Mouse (Mus musculus) lung, postnatal 25 days (tissue): Measurements from ENCODE around the gene Atcay.
"Not testable (repeated sequence)": the region's sequence is repeated elsewhere in the genome, so short reads cannot be mapped to it uniquely, and the experiment has no call there.

Source experiments
- DNase-seq: peaks from one replicate; pipeline ENCODE4 v3.0.0; 2022; ENCODE audit warnings: low spot score

Atcay gene

GRCm38 (mm10) chr10:81200141-81200540 lies 30.5 kb downstream of the Atcay start:
- DNase-seq: no peak

- DNase-seq: no peak
Observed at GRCm38 (mm10) chr10:81198990-81199389, 31.6 kb downstream of the Atcay start.

DNA sequence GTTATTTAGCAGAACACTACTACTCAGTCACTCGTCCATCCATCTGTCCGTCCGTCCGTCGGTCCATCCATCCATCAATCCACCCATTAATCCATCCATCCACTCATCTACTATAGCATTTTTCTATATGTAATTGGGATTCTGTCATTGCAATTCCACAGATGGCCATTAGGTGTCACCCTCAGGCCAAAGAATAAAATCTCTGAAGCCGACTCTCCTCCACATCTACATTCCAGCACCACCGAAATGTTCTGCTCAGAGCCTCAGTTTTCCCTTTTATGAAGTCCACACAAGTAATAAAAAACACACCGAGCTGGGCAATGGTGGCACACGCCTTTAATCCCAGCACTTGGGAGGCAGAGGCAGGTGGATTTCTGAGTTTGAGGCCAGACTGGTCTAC lies 32.4 kb downstream of the Atcay start:
- peak; percentile 69 for DNase-seq

DNA sequence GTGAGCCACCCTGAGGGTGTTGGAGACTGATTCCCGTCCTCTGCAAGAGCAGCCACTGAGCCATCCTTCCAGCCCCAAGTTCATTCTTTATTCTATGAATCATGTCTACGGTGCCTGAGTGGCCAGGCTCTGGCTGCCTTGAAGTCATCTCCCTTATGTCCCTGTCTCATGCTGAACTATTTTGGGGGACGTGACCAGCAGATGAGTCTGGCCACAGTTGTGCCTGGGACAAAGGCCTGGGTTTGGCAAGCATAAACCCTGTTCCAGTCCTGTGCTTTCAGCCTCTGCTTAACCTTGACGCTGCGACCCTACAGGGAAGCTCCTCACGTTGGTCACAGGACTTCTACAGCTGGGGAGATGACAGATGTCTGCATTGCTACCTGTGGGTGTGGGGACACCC lies 33.3 kb downstream of the Atcay start:
- DNase-seq: no peak

DNA sequence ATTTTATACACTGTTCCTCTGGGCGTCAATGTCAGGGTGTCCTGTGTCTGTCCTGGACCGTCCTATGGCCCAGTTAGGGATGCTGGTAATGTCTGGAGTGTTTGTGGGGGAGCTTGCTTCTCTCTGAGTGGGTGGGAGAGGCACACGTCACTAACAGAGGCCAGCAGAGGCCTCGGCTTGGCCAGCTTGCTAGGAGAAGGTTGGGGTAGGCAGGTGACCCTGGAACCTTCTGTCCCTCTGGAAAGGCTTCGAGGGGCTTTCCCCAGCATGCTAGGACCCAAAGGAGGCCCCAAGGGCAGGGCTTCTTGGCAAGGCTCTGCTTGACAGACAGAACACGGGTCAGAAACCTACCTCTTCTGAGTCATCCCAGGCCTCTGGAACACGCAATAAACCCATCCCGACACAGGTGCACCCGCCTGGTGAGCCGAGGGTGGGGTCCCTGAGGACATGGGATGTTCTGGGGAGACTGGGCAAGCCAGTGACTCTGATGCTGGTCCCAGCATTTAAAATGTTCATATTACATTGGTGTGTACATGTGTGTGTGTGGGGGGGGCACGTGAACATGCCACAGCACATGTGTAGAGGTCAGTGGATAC lies 34.1 kb downstream of the Atcay start:
- DNase-seq: no peak

DNA sequence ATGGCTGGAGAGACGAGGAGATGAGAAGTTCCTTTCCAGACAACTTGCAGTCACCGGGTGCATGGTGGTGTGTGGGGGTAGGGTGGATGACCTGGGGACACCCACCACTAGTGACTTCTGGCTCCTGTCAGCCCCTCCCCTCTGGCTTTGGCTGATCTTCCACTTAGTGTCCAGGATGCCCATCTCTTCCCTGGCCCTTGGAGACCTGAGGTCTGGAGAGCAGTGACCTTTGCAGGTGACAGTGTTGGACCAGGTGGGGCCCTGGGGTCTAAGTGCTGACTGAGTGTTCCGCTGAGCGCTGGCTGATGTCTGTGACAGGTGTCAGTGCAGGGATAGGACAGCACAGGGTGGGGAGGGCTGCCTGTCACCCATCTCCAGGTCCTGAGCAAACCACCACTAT lies 35.3 kb downstream of the Atcay start:
- DNase-seq: no peak

- DNase-seq: no peak
Observed at GRCm38 (mm10) chr10:81193991-81194774, 36.5 kb downstream of the Atcay start.

- no peak for DNase-seq
Observed at GRCm38 (mm10) chr10:81192968-81193501, 37.6 kb downstream of the Atcay start.

- DNase-seq: peak; percentile 83
Observed at GRCm38 (mm10) chr10:81192270-81192967, 38.2 kb downstream of the Atcay start.

DNA sequence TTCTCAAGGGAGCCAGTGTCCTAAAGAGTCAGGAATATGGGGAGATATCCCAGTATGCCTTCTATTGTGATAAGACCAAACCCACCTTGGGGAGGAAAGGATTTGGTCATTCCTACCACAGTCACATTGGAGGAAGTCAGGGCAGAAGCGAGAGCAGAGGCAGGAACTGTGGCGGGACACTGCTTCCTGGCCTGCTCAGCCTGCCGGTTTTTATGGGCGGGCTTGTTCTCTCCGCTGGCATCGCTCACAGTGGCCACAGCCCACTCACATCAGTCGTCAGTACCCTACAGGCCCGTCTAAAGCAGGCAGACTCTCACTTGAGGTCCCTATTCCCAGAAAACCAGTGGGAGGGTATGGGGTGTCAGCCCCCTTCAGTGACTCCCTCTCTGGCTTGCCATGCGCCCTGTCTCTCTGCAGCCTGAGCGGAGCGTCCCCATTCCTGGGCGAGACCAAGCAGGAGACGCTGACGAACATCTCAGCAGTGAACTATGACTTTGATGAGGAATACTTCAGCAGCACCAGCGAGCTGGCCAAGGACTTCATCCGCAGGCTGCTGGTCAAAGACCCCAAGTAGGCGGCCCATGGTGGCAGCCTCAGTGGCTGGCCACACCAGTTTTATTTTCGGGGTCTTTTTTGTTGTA lies 39.2 kb downstream of the Atcay start:
- no peak for DNase-seq

GRCm38 (mm10) chr10:81190912-81191321 lies 39.7 kb downstream of the Atcay start:
- DNase-seq: no peak

DNA sequence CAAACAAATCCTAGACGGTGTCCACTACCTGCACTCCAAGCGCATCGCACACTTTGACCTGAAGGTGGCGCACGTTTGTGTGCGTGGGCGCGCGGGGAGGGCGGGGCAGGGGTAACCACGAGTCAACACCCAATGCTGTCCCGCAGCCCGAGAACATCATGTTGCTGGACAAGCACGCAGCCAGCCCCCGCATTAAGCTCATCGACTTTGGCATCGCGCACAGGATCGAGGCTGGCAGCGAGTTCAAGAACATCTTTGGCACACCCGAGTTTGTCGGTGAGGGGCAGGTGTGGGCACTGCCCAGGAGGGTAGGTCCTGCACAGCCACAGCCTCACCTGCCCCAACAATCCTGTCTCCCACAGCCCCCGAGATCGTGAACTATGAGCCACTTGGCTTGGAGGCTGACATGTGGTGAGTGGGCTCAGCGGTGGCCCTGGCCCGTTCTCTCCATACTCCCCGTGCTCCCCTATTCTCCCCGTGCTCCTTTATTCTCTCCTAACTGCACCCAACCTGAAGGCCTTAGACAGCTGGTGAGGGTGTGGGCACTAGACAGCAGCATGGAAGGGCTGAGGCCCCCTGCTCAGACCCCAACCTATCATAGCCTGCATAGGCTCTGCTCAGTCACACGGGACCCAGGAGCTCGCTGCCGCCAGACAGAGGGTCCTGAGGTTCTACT lies 40.3 kb downstream of the Atcay start:
- no peak for DNase-seq

- DNase-seq: no peak
Observed at GRCm38 (mm10) chr10:81189821-81190220, 40.8 kb downstream of the Atcay start.

GRCm38 (mm10) chr10:81187161-81187560 lies 43.5 kb downstream of the Atcay start:
- no peak for DNase-seq

DNA sequence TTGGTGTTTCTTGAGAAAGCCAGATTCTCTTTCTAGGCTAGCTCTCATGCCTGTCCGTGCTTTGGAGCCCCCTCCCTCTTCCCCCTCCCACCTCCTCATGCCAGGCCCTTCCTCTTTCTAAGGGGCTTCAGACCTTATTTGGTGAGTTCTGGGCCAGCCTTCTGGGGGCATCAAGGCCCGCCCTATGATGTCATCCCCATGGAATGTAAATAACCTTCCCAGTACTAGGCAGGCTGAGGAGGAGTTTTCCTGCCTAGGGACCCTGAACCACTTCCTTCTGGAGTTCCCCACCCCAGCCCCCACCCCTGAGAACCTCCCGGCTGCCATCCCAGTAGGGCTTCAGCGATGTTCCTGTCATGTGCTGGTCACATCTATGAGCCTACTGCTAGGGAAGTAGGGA lies 45.9 kb downstream of the Atcay start:
- DNase-seq: peak; percentile 63

DNA sequence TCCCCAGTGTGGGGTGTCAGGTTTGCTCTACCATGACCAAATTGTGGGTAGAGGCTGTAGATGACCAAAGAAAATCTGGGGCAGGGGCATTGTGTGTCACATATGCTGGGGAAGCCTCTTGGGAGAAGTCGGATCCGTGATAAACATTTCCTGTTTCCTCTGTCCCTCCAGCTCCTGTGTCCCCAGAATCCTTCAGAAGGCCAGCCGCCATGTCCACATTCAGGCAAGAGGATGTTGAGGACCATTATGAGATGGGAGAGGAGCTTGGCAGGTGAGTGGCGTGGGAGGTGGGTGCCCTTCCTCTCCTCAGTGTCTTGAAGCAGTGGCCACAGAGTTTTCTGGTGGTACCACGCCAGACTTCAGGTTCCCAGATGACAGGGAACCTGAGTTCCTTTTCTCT lies 46.8 kb downstream of the Atcay start, which contains the start of gene 4930442H23Rik:
Gene 4930442H23Rik (minus strand): TSS at position 45 of the 400 bp plus-strand sequence.
- no peak for DNase-seq

- peak; percentile 98 for DNase-seq
Observed at GRCm38 (mm10) chr10:81182336-81183333, 48.0 kb downstream of the Atcay start, which contains the start of gene Dapk3. TSS of gene Dapk3 (plus strand) at chr10:81183005.

GRCm38 (mm10) chr10:81181860-81182259 lies 48.8 kb downstream of the Atcay start:
- not testable (repeated sequence) for DNase-seq

- no peak for DNase-seq
Observed at GRCm38 (mm10) chr10:81180946-81181345, 49.7 kb downstream of the Atcay start.
